Mouse (Mus musculus): Measurements from ENCODE around the gene Lancl1.

- no peak for TF ChIP-seq CTCF (IDR thresholded peaks at IDR 0.05; ENCODE audit: borderline replicate concordance, insufficient read depth, low read length)
- TF ChIP-seq POLR2A (IDR thresholded peaks at IDR 0.05; ENCODE audit: low read depth, low read length) = no peak
Observed at GRCm38 (mm10) chr1:66980129-66980528, 58.5 kb downstream of the Lancl1 start.

Measured in embryonic fibroblast, embryonic 13.5 days (primary cell).